Mouse (Mus musculus) liver, embryonic 14.5 days (tissue): Measurements from ENCODE around the gene Lmbrd1.

Source experiments
- CTCF ChIP-seq: IDR thresholded peaks from 2 replicates; pipeline ENCODE4 v1.5.1; 2016; ENCODE audit warnings: antibody characterized with exemption, low read depth, control low read depth
- EP300 ChIP-seq: IDR thresholded peaks from 2 replicates; pipeline ENCODE4 v1.6.1; 2016; ENCODE audit warnings: antibody characterized with exemption, low read depth

DNA sequence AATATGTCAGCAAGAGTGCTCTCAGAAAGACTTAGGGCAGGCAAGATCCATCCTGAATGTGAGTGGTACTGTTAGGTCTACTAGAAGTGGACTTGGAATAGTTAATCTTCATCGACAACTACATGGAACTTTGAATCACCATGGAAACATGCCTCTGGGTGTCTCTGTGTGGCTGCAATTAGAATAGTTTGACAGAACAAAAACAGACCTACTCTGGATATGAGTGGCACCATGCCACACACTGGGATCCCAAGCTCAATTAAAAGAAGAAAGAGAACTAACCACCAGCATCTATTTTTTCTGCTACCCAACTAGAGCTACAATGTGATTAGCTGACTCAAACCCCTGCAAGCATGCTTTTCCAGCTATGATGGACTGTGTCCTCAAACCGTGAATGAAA is 95.2 kb downstream of the Lmbrd1 start:
- no peak for TF ChIP-seq CTCF
- TF ChIP-seq EP300, result no peak
